Mouse (Mus musculus) monocyte, adult 5-6 weeks (primary cell): ENCODE data around the gene Olfr585. TPM values are rescaled to one million over a fixed set of nuclear protein-coding genes. Genes with fewer than 3 reads are reported as not detected.

Experiments
- ATAC-seq: fragments of 153-309, 156-312 bp; replicated peaks from 2 replicates; pipeline ENCODE4 v1.8.0; 2017; ENCODE audit warnings: mild to moderate bottlenecking; ENCODE audit not compliant: low TSS enrichment, insufficient number of reproducible peaks, severe bottlenecking, poor library complexity, low FRiP score
- total RNA-seq: library from RNA; stranded (forward); fragments of 200-1000, 200-491, 200-594 nt; gene quantifications from 3 replicates; pipeline ENCODE4 v1.2.3, GENCODE M21; 2017

Olfr585 gene
- 1.3 TPM in 1 of 3 replicates, not detected in the others for total RNA-seq

GRCm38 (mm10) chr7:103097420-103097819, at the start of gene Olfr585:
Gene Olfr585 (plus strand): TSS chr7:103097720.
- no peak for ATAC-seq

GRCm38 (mm10) chr7:103051000-103051399, 46.5 kb upstream of the Olfr585 start, which contains the start of gene Olfr583:
Gene Olfr583 (plus strand): TSS chr7:103051300.
- ATAC-seq: no peak

GRCm38 (mm10) chr7:103081585-103081984, 15.9 kb upstream of the Olfr585 start, which contains the start of gene Olfr584:
Gene Olfr584 (plus strand): TSS chr7:103081885.
- ATAC-seq: no peak

- ATAC-seq: no peak
Measured at GRCm38 (mm10) chr7:103119406-103119805, 21.9 kb downstream of the Olfr585 start.

- no peak for ATAC-seq
Measured at GRCm38 (mm10) chr7:103125538-103125937, 28.0 kb downstream of the Olfr585 start, which contains the start of gene Olfr586. Gene Olfr586 (minus strand): TSS chr7:103125638.

- ATAC-seq: no peak
Measured at GRCm38 (mm10) chr7:103140579-103140978, 43.1 kb downstream of the Olfr585 start, which contains the start of gene Olfr588-ps1. Gene Olfr588-ps1 (plus strand): TSS chr7:103140879.

Other genes with a start within 250 kb of the Olfr585 start
- not detected in 3 replicates for gene Olfr566, start 239.0 kb upstream of the Olfr585 start, total RNA-seq
- gene Olfr568, start 220.6 kb upstream of the Olfr585 start, total RNA-seq: not detected in 3 replicates
- gene Olfr569, start 206.8 kb upstream of the Olfr585 start, total RNA-seq: not detected in 3 replicates
- not detected in 3 replicates for gene Olfr570, start 203.1 kb upstream of the Olfr585 start, total RNA-seq
- gene Olfr571, start 180.2 kb upstream of the Olfr585 start, total RNA-seq: not detected in 3 replicates
- gene Olfr572, start 173.3 kb upstream of the Olfr585 start, total RNA-seq: not detected in 3 replicates
- gene Olfr573-ps1, start 155.1 kb upstream of the Olfr585 start, total RNA-seq: not detected in 3 replicates
- not detected in 3 replicates for gene Olfr574, start 149.3 kb upstream of the Olfr585 start, total RNA-seq
- not detected in 3 replicates for gene Olfr575, start 138.9 kb upstream of the Olfr585 start, total RNA-seq
- not detected in 3 replicates for gene Olfr576, start 135.1 kb upstream of the Olfr585 start, total RNA-seq
- gene Olfr577, start 121.8 kb upstream of the Olfr585 start, total RNA-seq: not detected in 3 replicates
- not detected in 3 replicates for gene Olfr578, start 108.4 kb upstream of the Olfr585 start, total RNA-seq
- not detected in 3 replicates for gene Olfr582, start 59.7 kb upstream of the Olfr585 start, total RNA-seq
- not detected in 3 replicates for gene Olfr583, start 46.4 kb upstream of the Olfr585 start, total RNA-seq
- gene Olfr584, start 15.8 kb upstream of the Olfr585 start, total RNA-seq: not detected in 3 replicates
- gene Olfr586, start 27.9 kb downstream of the Olfr585 start, total RNA-seq: not detected in 3 replicates
- gene Olfr588-ps1, start 43.2 kb downstream of the Olfr585 start, total RNA-seq: not detected in 3 replicates
- gene Olfr589, start 58.6 kb downstream of the Olfr585 start, total RNA-seq: not detected in 3 replicates
- not detected in 3 replicates for gene Olfr591, start 80.6 kb downstream of the Olfr585 start, total RNA-seq
- gene Olfr592, start 87.1 kb downstream of the Olfr585 start, total RNA-seq: 0.10 TPM in 1 of 3 replicates, not detected in the others
- gene Olfr593, start 114.1 kb downstream of the Olfr585 start, total RNA-seq: not detected in 3 replicates
- gene Olfr594, start 119.3 kb downstream of the Olfr585 start, total RNA-seq: not detected in 3 replicates
- not detected in 3 replicates for gene Usp17ld, start 154.8 kb downstream of the Olfr585 start, total RNA-seq
- gene Olfr596, start 207.9 kb downstream of the Olfr585 start, total RNA-seq: not detected in 3 replicates
- not detected in 3 replicates for gene Olfr597, start 218.6 kb downstream of the Olfr585 start, total RNA-seq
- gene Olfr598, start 225.8 kb downstream of the Olfr585 start, total RNA-seq: not detected in 3 replicates
- not detected in 3 replicates for gene Olfr599, start 238.2 kb downstream of the Olfr585 start, total RNA-seq